Mouse (Mus musculus): ENCODE measurements at regions not wholly inside any gene's neighbourhood (a gene's known extent, or its start where the extent isn't known, plus 50 kb on each side); places are given as distances from the start of the nearest gene placed in this dataset.

DNA sequence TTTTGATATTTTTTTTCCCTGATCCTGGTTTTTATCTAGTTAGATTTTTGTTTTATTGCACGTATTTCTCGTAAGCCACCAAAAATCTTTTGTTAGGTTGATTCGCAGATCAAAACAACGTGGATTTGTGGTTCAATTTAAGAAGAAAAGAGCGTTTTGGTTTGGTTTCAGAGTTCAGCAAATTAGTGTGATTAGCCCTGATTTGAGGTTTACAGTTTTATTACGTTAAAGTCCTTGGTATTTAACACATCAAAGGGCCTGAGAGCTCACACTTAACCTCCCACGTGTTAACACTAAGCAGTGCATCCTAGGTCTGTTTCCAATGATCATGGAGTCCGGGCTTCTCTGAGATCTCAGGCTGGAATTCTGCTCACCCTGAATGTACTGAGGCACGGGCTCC, 107.5 kb upstream of the Smim23 start:
- Histone ChIP-seq H3K27me3 (replicated peaks) (peaks cover 4% of the 10 kb centered on the region; the same call in 1 of the 2 replicates), H3K4me1 (peaks cover 5% of the 10 kb centered on the region; the same call in 1 of the 2 replicates), H3K27ac (replicated peaks) (no peak overlapping the region), H3K4me3 (replicated peaks) (no peak overlapping the region), H3K4me2 (no peak overlapping the region), H3K9ac (replicated peaks) (no peak overlapping the region), H3K9me3 (replicated peaks) (no peaks in the 10 kb centered on the region), H3K36me3 (no peaks in the 10 kb centered on the region)
- WGBS, result 21% methylated on average over 9 of the region's 9 CpGs
- ATAC-seq (ENCODE audit: low FRiP score), result no peak

DNA sequence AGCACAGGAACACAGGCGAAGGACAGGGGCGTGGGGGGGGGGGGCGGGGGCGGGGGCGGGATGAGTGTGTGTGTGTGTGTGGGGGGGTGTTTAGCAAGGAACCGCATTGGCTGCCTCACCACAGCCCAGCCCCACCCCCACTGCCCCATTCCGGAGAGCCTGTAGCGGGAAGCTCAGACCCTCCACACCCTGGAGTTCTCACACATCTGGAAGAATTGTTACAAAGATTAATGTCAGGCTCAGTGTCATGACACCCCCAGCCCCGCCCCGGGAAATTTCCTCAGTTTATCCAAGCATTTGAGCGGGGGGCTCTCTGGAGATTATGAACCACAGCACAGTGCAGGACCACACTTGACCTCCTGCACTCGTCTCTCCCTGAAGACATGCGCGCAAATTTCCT, 106.6 kb upstream of the Smim23 start:
- WGBS, result 10% methylated on average over 14 of the region's 14 CpGs
- Histone ChIP-seq H3K36me3 (no peaks in the 10 kb centered on the region), H3K4me2 (peak overlapping the region; percentile 46), H3K4me3 (replicated peaks) (peak overlapping the region; percentile 14; the same call in 1 of the 2 replicates), H3K27ac (replicated peaks) (no peak overlapping the region), H3K9ac (replicated peaks) (no peak overlapping the region), H3K4me1 (peaks cover 8% of the 10 kb centered on the region), H3K9me3 (replicated peaks) (no peaks in the 10 kb centered on the region), H3K27me3 (replicated peaks) (peaks cover 5% of the 10 kb centered on the region; the same call in 1 of the 2 replicates)
- ATAC-seq (ENCODE audit: low FRiP score), result peak; percentile 55; the same call in 1 of the 2 replicates

DNA sequence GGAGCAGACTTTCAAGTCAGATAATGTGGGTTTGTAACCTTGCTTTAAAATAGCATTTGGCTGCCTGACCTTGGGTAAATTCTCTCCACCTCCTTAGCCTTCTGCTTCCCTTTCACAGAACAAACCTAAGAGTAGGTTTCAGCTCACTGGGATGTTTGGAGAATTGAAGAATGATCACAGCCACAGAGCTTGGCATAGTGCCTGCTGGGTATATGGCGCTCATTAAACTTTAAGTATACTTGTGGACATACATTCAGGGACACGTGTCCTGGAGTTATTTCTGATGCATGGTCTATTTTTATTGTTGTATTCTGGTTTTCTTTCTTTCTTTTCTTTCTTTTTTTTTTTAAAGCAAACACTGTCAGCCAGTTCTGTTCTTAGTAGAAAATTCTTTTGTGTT, 104.4 kb upstream of the Smim23 start:
- H3K27ac ChIP-seq (replicated peaks), result no peak overlapping the region
- H3K4me1 ChIP-seq, result peaks cover 20% of the 10 kb centered on the region
- no peak overlapping the region for H3K4me2 ChIP-seq
- no peaks in the 10 kb centered on the region for H3K9me3 ChIP-seq (replicated peaks)
- H3K4me3 ChIP-seq (replicated peaks), result no peak overlapping the region
- H3K9ac ChIP-seq (replicated peaks), result no peak overlapping the region
- no peaks in the 10 kb centered on the region for H3K36me3 ChIP-seq
- no peak for ATAC-seq (ENCODE audit: low FRiP score)
- peaks cover 5% of the 10 kb centered on the region; the same call in 1 of the 2 replicates for H3K27me3 ChIP-seq (replicated peaks)
- 63% methylated on average over 2 of the region's 2 CpGs for WGBS

DNA sequence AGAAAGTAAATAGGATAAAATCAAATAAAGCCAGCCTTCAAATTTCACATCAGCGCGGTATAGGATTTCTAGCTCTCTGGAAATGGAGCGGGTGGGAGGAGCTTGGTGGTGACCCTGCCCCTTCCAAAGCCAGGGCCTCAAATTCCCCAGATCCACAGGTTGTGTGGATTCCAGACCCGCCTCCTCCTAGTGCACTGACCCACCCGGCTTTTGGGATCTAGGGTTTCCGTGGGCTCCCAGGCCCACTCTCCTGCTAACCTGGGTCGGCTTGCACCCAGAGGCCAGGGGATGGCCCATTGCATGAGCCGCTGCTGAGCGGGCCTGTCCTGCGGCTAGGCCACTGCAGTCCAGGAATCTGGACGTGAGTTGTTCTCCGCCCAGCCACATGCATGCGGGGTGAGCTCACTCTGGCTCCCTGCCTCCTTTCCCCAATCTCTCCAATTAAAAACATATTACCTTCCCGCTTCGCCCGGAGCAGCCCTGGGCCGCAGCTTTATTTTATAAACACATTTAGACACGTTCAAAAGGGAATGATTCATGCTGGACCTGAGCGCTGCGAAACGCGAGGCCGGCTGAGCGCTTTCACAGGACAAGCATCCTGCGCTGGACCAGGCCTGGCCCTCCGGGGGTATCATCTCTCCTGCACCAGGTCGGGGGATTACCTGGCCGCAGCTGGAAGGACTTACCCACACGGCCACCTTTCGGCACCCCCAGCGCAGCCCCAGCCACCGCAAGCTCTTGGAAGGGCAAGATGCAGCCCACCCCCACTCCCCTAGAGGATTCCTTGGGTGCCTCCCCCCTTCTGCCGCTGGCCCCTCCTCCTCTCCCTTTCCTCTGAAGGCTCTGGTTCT, 101.2 kb upstream of the Smim23 start:
- H3K27ac ChIP-seq (replicated peaks), result 0 out of 2 replicates have a peak overlapping the region, but pooled peaks have one; percentile 23
- peak; percentile 51; the same call in 1 of the 2 replicates for ATAC-seq (ENCODE audit: low FRiP score)
- H3K4me2 ChIP-seq, result peak overlapping the region; percentile 53
- H3K36me3 ChIP-seq, result no peaks in the 10 kb centered on the region
- H3K9me3 ChIP-seq (replicated peaks), result no peaks in the 10 kb centered on the region
- 0 out of 2 replicates have a peak overlapping the region, but pooled peaks have one; percentile 33 for H3K9ac ChIP-seq (replicated peaks)
- peaks cover 3% of the 10 kb centered on the region; the same call in 1 of the 2 replicates for H3K27me3 ChIP-seq (replicated peaks)
- WGBS, result 12% methylated on average over 33 of the region's 33 CpGs
- peak overlapping the region; percentile 21 for H3K4me3 ChIP-seq (replicated peaks)
- peaks cover 15% of the 10 kb centered on the region for H3K4me1 ChIP-seq

DNA sequence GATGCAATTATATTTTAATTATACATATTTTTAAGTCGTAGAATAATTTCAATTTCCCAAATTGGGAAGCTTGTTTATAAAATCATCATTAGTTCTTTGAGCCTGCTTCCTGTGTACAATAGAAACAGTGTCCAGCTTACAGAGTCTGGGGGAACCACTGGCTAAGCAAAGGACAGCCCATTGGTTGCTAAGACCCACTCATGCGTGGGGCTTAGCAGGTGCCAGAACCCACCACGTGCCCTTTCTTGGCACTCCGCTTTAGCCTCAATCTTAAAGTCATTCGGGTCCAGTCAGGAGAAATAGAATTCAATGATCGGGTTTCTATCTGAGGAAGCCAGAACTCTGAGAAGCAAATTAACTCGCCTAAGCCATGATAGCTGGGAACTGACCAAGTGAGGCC, 100.5 kb upstream of the Smim23 start:
- peaks cover 3% of the 10 kb centered on the region; the same call in 1 of the 2 replicates for H3K27me3 ChIP-seq (replicated peaks)
- ATAC-seq (ENCODE audit: low FRiP score), result no peak
- H3K9me3 ChIP-seq (replicated peaks), result no peaks in the 10 kb centered on the region
- H3K4me1 ChIP-seq, result peaks cover 14% of the 10 kb centered on the region
- H3K27ac ChIP-seq (replicated peaks), result no peak overlapping the region
- H3K9ac ChIP-seq (replicated peaks), result no peak overlapping the region
- no peak overlapping the region for H3K4me3 ChIP-seq (replicated peaks)
- H3K4me2 ChIP-seq, result peak overlapping the region; percentile 53; the same call in 1 of the 2 replicates
- no peaks in the 10 kb centered on the region for H3K36me3 ChIP-seq
- WGBS, result 73% methylated on average over 7 of the region's 7 CpGs

DNA sequence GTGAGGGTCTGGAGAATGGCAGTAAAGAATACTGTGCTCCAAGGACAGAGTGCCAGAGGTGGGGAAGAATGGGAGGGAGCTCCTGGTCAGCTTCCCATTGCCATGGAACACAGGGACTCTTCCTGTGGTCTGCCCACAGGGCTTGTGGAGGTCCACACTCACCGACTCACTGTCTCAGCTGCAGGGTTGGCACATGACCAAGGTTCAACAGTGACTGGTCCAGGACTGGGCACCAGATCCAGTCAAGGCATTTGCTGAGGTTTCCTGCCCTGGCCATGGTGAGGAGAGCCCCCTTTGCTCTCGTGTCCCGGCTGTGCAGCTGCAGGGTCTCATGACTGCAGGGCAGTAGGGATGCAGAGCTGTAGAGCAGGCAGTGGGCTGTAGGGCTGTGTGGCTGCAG, 88.7 kb upstream of the Smim23 start:
- no peak for ATAC-seq (ENCODE audit: low FRiP score)
- Histone ChIP-seq H3K4me1 (peaks cover 5% of the 10 kb centered on the region), H3K36me3 (no peaks in the 10 kb centered on the region), H3K27ac (replicated peaks) (no peak overlapping the region), H3K9me3 (replicated peaks) (no peaks in the 10 kb centered on the region), H3K27me3 (replicated peaks) (no peaks in the 10 kb centered on the region), H3K9ac (replicated peaks) (no peak overlapping the region), H3K4me3 (replicated peaks) (no peak overlapping the region), H3K4me2 (no peak overlapping the region)
- 68% methylated on average over 3 of the region's 3 CpGs for WGBS

DNA sequence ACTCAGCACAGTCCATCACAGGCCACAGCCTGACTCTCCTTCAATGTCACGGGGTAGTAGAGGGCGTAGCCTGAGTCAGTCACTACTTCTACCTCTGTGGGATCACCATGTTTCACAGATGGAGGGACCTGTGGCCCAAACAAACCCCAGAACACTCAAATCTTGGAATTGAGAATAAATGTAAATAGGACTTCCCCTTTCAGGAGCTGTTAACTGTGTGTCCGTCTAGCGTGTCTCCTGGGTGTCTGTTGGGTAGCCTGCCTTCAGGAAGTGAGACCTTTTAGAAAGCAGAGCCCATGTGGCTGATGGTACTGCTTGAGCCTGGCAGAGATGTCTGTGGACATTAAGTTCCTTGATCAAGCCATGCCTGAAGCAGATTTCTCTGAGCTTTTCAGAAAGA, 87.4 kb upstream of the Smim23 start:
- Histone ChIP-seq H3K9me3 (replicated peaks) (no peaks in the 10 kb centered on the region), H3K36me3 (no peaks in the 10 kb centered on the region), H3K4me1 (peaks cover 11% of the 10 kb centered on the region), H3K9ac (replicated peaks) (no peak overlapping the region), H3K4me3 (replicated peaks) (no peak overlapping the region), H3K27ac (replicated peaks) (no peak overlapping the region), H3K4me2 (no peak overlapping the region), H3K27me3 (replicated peaks) (no peaks in the 10 kb centered on the region)
- 89% methylated on average over 4 of the region's 4 CpGs for WGBS
- ATAC-seq (ENCODE audit: low FRiP score), result no peak

DNA sequence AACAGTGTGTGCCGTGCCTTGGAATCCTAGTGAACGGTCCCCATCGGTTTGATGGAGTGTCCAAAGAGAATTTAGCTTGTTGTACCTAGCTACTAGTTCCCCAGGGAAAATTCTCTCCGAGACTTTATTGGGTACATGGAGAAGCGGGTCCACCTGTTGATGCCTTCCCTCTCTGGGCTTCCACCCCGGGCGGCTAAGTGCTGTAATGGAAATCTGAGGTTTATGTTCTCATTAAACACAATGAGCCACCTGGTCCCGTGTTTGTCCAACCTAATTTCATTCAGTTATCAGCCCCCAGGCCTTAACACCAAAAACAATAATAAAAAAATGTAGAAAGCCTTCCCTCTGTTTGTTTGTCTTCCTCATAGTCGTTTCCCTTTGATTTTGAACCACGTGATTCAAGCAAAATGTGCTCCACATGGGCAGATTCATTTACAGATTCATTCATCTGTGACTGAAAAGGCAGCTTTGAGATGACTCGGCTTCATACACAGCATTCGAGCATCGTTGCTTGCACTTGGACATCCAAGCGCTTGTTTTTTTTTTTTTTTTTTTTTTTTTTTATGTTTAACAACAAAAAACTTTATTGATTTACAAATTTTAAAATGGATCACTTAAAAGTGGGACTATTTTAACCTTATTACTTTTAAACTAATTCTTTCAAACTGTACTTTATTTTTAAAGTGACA, 84.5 kb upstream of the Smim23 start:
- no peaks in the 10 kb centered on the region for H3K9me3 ChIP-seq (replicated peaks)
- H3K4me3 ChIP-seq (replicated peaks), result no peak overlapping the region
- WGBS, result 47% methylated on average over 14 of the region's 14 CpGs
- H3K4me1 ChIP-seq, result peaks cover 11% of the 10 kb centered on the region
- no peaks in the 10 kb centered on the region for H3K36me3 ChIP-seq
- no peak overlapping the region; the same call in 1 of the 2 replicates for H3K4me2 ChIP-seq
- H3K27ac ChIP-seq (replicated peaks), result no peak overlapping the region
- no peak overlapping the region for H3K9ac ChIP-seq (replicated peaks)
- no peaks in the 10 kb centered on the region for H3K27me3 ChIP-seq (replicated peaks)
- no peak for ATAC-seq (ENCODE audit: low FRiP score)

DNA sequence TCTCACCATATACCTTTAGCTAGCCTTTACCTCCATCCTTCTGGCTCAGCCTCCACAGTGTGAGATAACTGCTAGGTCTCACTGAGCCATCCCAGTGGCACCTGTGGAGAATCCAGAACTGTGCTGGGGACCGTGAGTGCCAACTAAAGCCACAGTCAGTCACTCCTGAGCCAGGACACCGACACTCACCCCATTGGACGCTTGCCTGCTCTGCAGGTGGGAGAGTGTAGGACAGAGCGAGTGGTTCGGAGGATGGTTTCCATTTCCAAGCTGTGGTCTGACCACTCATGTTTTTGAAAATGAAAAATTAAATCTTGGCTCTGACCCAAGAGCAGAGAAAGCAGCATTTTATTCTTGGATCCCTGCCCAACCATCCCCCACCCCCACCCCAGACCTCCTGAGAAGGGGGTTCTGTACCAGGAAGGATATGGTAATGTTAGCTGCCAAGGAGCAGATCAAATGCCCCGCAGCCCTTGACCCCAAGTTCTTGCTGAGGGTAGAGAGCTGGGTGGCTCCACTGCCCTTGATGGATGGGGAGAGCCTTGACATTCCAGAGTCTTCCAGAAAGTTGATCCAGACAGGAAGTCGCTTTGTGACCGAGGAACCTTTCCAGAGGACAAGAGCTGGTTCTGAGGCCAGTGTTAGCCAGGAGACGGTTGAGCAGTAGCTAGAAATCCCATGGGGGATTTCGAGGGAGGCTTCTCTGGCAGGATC, 83.3 kb upstream of the Smim23 start:
- Histone ChIP-seq H3K4me2 (no peak overlapping the region), H3K27me3 (replicated peaks) (no peaks in the 10 kb centered on the region), H3K4me1 (peaks cover 14% of the 10 kb centered on the region), H3K27ac (replicated peaks) (no peak overlapping the region), H3K9ac (replicated peaks) (no peak overlapping the region), H3K9me3 (replicated peaks) (no peaks in the 10 kb centered on the region), H3K4me3 (replicated peaks) (no peak overlapping the region), H3K36me3 (no peaks in the 10 kb centered on the region)
- no peak for ATAC-seq (ENCODE audit: low FRiP score)
- 69% methylated on average over 10 of the region's 10 CpGs for WGBS

DNA sequence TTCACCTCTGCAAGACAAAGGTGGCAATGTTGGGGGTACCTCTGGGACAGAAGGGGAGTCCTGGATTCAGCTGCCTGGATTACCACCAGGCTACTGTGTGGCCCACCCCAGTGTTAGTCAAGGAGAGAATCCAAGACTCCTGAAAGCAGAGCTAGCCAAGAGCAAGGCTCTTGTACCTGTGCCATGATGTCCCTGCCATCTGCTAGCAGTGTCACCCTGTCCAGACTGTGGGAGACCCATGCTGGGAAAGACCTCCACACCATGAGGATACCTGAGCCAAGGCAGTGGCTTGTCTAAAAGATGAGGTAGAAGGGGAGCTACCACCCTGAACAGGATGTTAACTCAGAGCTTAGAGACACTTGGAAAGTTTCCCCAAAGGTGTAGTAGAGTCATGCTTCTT, 79.6 kb upstream of the Smim23 start:
- Histone ChIP-seq H3K9me3 (replicated peaks) (no peaks in the 10 kb centered on the region), H3K27ac (replicated peaks) (no peak overlapping the region), H3K9ac (replicated peaks) (no peak overlapping the region), H3K4me2 (no peak overlapping the region), H3K27me3 (replicated peaks) (no peaks in the 10 kb centered on the region), H3K4me3 (replicated peaks) (no peak overlapping the region), H3K4me1 (peaks cover 16% of the 10 kb centered on the region), H3K36me3 (no peaks in the 10 kb centered on the region)
- no peak for ATAC-seq (ENCODE audit: low FRiP score)

DNA sequence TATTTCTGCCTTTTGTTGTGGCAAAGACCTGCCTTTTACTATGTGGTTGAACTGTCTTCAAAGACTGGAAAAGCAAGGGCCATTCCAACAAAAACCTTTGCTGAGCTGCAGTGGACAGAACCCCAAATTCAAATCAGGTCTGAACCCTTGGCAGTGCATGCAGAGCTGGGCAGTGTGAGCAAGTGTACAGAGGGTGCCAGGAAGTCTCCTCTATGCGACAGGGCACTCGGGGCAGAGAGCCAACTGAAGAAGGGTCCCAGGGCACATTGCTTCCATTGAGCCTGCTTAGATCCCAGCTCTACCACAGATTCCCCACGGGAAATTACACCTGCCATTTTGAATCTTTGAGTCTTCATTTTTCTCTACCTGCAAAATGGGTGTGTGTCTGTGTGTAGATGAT, 79.0 kb upstream of the Smim23 start:
- Histone ChIP-seq H3K9me3 (replicated peaks) (no peaks in the 10 kb centered on the region), H3K4me2 (no peak overlapping the region), H3K4me1 (peaks cover 11% of the 10 kb centered on the region), H3K27ac (replicated peaks) (no peak overlapping the region), H3K9ac (replicated peaks) (no peak overlapping the region), H3K4me3 (replicated peaks) (no peak overlapping the region), H3K27me3 (replicated peaks) (no peaks in the 10 kb centered on the region), H3K36me3 (no peaks in the 10 kb centered on the region)
- 83% methylated on average over 3 of the region's 3 CpGs for WGBS
- ATAC-seq (ENCODE audit: low FRiP score), result no peak
